Mouse (Mus musculus) forebrain, embryonic 13.5 days (tissue): Measurements from ENCODE around the gene Mt3. TPM values are rescaled to one million over a fixed set of nuclear protein-coding genes. Genes with fewer than 3 reads are reported as not detected.

Experiments used
- ATAC-seq: fragments of 200-750 bp; cut with Nextera tagmentation; 2 replicates; pipeline ENCODE4 v1.8.0; 2017
- H3K27ac ChIP-seq: fragments of 300-500 bp; sonication (generic); 2 replicates; pipeline ENCODE4 v1.5.1; 2015; ENCODE audit warnings: inconsistent platforms, mild to moderate bottlenecking, moderate library complexity
- H3K27me3 ChIP-seq: fragments of 300-500 bp; sonication (generic); 2 replicates; pipeline ENCODE4 v1.6.1; 2015; ENCODE audit warnings: mild to moderate bottlenecking, inconsistent platforms
- H3K36me3 ChIP-seq: fragments of 300-500 bp; sonication (generic); 2 replicates; pipeline ENCODE4 v1.6.1; 2015; ENCODE audit warnings: mild to moderate bottlenecking, inconsistent platforms; ENCODE audit not compliant: poor library complexity, severe bottlenecking
- H3K4me1 ChIP-seq: fragments of 300-500 bp; sonication (generic); 2 replicates; pipeline ENCODE4 v1.6.1; 2015; ENCODE audit warnings: inconsistent platforms
- H3K4me2 ChIP-seq: fragments of 300-500 bp; sonication (generic); 2 replicates; pipeline ENCODE4 v1.6.1; 2015; ENCODE audit warnings: inconsistent platforms, mild to moderate bottlenecking, moderate library complexity
- H3K4me3 ChIP-seq: fragments of 300-500 bp; sonication (generic); 2 replicates; pipeline ENCODE4 v1.5.1; 2015; ENCODE audit warnings: mild to moderate bottlenecking, inconsistent platforms
- H3K9ac ChIP-seq: fragments of 300-500 bp; sonication (generic); 2 replicates; pipeline ENCODE4 v1.6.1; 2015; ENCODE audit warnings: mild to moderate bottlenecking, inconsistent platforms
- H3K9me3 ChIP-seq: fragments of 300-500 bp; sonication (generic); replicated peaks from 2 replicates; pipeline ENCODE4 v1.6.1; 2016; ENCODE audit warnings: inconsistent platforms
- WGBS: fragments of 180-500 bp; shearing (Covaris S2); methylation state at CpG from one replicate; pipeline ENCODE4 v1.1.7; 2015; 5-methylcytosine and 5-hydroxymethylcytosine counted together
- polyA plus RNA-seq: library from polyadenylated mRNA; unstranded; fragments of >200 nt; fragmentation: Nextera tagmentation; extraction: Ambion mirVana; gene quantifications from 2 replicates; pipeline ENCODE4 v1.2.1, GENCODE M21; 2015

Mt3 gene
- polyA plus RNA-seq, 1 experiment from 2014 or later: 208 TPM

DNA sequence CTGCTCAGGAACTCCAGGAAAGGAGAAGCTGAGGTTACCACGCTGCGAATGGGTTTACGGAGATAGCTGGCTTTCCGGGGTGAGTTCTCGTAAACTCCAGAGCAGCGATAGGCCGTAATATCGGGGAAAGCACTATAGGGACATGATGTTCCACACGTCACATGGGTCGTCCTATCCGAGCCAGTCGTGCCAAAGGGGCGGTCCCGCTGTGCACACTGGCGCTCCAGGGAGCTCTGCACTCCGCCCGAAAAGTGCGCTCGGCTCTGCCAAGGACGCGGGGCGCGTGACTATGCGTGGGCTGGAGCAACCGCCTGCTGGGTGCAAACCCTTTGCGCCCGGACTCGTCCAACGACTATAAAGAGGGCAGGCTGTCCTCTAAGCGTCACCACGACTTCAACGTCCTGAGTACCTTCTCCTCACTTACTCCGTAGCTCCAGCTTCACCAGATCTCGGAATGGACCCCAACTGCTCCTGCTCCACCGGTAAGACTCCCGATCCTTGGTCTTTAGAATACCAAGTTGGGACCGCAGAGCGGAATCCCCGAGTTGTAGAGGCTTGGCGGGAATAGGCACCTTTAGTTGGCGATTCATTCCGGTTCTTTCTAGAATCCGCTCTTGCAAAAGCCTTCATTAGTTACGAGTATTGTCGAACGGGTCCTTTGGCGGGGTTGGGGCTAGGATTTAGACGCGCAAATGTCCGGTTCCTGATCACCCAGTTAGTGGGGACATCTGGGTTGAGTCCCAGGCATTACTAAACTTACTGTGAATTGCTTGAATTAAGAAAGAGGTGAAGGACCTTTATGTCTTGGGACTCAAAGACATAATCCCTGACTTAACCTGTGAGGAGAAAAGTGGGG, 26.7 kb downstream of the Mt3 start, which contains the start of gene Mt1:
TSS of gene Mt1 (plus strand) at position 226 of the 856 bp plus-strand sequence.
- peak; percentile 87 for ATAC-seq
- no peak within 1 kb of the TSS for H3K27ac ChIP-seq
- no peaks in the 10 kb centered on the region for H3K36me3 ChIP-seq
- H3K9me3 ChIP-seq: no peaks in the 10 kb centered on the region
- H3K4me2 ChIP-seq: peak within 1 kb of the TSS; percentile 76
- H3K27me3 ChIP-seq: peaks cover 86% of the 10 kb centered on the region
- H3K9ac ChIP-seq: peak within 1 kb of the TSS; percentile 62
- under 1% methylated on average over 50 of the region's 50 CpGs for WGBS
- H3K4me3 ChIP-seq: peak within 1 kb of the TSS; percentile 43
- H3K4me1 ChIP-seq: peaks cover 33% of the 10 kb centered on the region

- peak overlapping the region; percentile 76 for H3K4me2 ChIP-seq
- H3K9ac ChIP-seq: peak overlapping the region; percentile 62
- H3K27ac ChIP-seq: no peak overlapping the region
- peaks cover 86% of the 10 kb centered on the region for H3K27me3 ChIP-seq
- no peaks in the 10 kb centered on the region for H3K36me3 ChIP-seq
- H3K4me1 ChIP-seq: peaks cover 28% of the 10 kb centered on the region
- peak overlapping the region; percentile 43 for H3K4me3 ChIP-seq
- H3K9me3 ChIP-seq: no peaks in the 10 kb centered on the region
- 3% methylated on average over 25 of the region's 25 CpGs for WGBS
- ATAC-seq: no peak
Measured at GRCm38 (mm10) chr8:94179713-94180560, 27.5 kb downstream of the Mt3 start.

- peak overlapping the region; percentile 76; the same call in 1 of the 2 replicates for H3K4me2 ChIP-seq
- WGBS: 87% methylated on average over 1 of the region's 1 CpGs
- no peaks in the 10 kb centered on the region for H3K36me3 ChIP-seq
- no peak overlapping the region for H3K9ac ChIP-seq
- no peak for ATAC-seq
- H3K27me3 ChIP-seq: peaks cover 85% of the 10 kb centered on the region
- peaks cover 27% of the 10 kb centered on the region for H3K4me1 ChIP-seq
- H3K4me3 ChIP-seq: no peak overlapping the region; the same call in 1 of the 2 replicates
- no peak overlapping the region for H3K27ac ChIP-seq
- no peaks in the 10 kb centered on the region for H3K9me3 ChIP-seq
Measured at GRCm38 (mm10) chr8:94180561-94180908, 28.1 kb downstream of the Mt3 start.

DNA sequence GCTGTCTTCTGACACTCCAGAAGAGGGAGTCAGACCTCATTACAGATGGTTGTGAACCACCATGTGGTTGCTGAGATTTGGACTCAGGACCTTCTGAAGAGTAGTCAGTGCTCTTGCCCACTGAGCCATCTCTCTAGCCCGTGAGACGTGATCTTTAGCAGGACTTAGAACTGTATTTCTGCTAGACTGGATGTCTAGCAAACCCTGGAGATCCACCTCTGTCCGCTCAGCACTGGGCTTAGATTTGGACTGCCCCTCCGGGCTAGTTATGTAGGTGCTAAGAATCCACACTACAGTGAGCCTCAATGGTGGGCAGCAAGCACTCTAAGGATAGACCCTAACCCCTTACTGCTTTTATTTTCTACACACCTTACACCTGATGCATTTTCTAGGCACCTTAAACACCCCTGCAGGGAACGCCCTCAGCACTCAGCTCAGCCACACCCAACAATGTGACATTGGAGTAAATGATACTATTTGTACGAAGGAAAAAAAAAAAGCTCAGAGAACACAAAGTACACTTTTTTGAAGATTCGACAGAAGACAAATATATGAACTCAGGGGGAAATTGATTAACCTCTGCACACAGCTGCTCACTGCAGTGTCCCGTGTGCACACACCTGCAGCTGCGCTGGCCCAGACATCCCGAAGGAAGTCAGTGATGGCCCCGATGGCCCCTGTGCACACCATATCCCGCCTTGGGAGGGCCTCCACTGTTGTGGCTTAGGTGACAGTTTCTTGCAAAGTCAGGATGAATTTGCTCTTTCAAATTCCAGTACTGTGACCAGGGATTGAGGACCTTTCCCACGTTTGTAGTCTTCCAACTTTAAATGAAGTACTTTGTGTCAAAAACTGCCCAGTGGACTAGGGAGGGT, 29.9 kb downstream of the Mt3 start:
- 69% methylated on average over 13 of the region's 13 CpGs for WGBS
- Histone ChIP-seq H3K36me3 (no peaks in the 10 kb centered on the region), H3K9ac (no peak overlapping the region), H3K27me3 (peaks cover 92% of the 10 kb centered on the region), H3K4me1 (peaks cover 37% of the 10 kb centered on the region), H3K9me3 (no peaks in the 10 kb centered on the region), H3K4me2 (peak overlapping the region; percentile 52), H3K27ac (no peak overlapping the region), H3K4me3 (peak overlapping the region; percentile 2)
- no peak for ATAC-seq

GRCm38 (mm10) chr8:94183117-94183516, 30.7 kb downstream of the Mt3 start:
- ATAC-seq: peak; percentile 76
- Histone ChIP-seq H3K27ac (no peak overlapping the region), H3K27me3 (peaks cover 91% of the 10 kb centered on the region), H3K9ac (no peak overlapping the region), H3K36me3 (no peaks in the 10 kb centered on the region), H3K9me3 (no peaks in the 10 kb centered on the region), H3K4me3 (peak overlapping the region; percentile 2), H3K4me1 (peaks cover 42% of the 10 kb centered on the region), H3K4me2 (peak overlapping the region; percentile 52)
- under 1% methylated on average over 16 of the region's 16 CpGs for WGBS

GRCm38 (mm10) chr8:94184357-94184843, 32.0 kb downstream of the Mt3 start:
- no peaks in the 10 kb centered on the region for H3K36me3 ChIP-seq
- peaks cover 78% of the 10 kb centered on the region for H3K27me3 ChIP-seq
- 26% methylated on average over 12 of the region's 12 CpGs for WGBS
- no peaks in the 10 kb centered on the region for H3K9me3 ChIP-seq
- H3K4me1 ChIP-seq: peaks cover 36% of the 10 kb centered on the region
- no peak overlapping the region for H3K27ac ChIP-seq
- no peak overlapping the region for H3K9ac ChIP-seq
- ATAC-seq: no peak
- no peak overlapping the region for H3K4me3 ChIP-seq
- H3K4me2 ChIP-seq: no peak overlapping the region

DNA sequence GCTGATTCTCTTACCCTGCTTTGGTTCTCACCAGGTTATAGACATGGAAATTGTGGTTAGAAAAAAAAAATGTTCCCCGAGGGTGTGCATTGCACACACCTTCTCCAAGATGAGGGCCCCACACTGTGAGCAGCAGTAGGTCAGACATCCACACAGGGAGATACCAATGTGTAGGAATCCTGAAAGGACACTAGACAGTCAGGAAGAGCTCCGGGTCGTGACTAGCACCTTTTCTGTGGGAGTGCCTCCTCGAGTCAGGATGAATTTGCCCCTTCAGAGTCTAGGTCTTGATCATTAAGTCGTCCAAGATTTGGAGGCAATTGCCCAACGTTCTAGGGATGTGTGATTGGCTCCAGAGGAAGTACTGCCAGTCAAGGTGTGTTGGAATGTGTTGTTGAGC, 33.4 kb downstream of the Mt3 start:
- no peak for ATAC-seq
- no peak overlapping the region for H3K9ac ChIP-seq
- H3K36me3 ChIP-seq: no peaks in the 10 kb centered on the region
- H3K4me1 ChIP-seq: peaks cover 29% of the 10 kb centered on the region
- 64% methylated on average over 6 of the region's 6 CpGs for WGBS
- H3K27me3 ChIP-seq: peaks cover 64% of the 10 kb centered on the region
- H3K4me3 ChIP-seq: no peak overlapping the region
- H3K27ac ChIP-seq: no peak overlapping the region
- H3K4me2 ChIP-seq: no peak overlapping the region
- no peaks in the 10 kb centered on the region for H3K9me3 ChIP-seq

GRCm38 (mm10) chr8:94186542-94186941, 34.1 kb downstream of the Mt3 start:
- Histone ChIP-seq H3K4me3 (no peak overlapping the region), H3K27me3 (peaks cover 60% of the 10 kb centered on the region)
- 3% methylated on average over 17 of the region's 17 CpGs for WGBS

GRCm38 (mm10) chr8:94187290-94188002, 35.0 kb downstream of the Mt3 start:
- peaks cover 35% of the 10 kb centered on the region for H3K4me1 ChIP-seq
- no peaks in the 10 kb centered on the region for H3K36me3 ChIP-seq
- ATAC-seq: no peak
- H3K27me3 ChIP-seq: peaks cover 51% of the 10 kb centered on the region
- H3K9ac ChIP-seq: peak overlapping the region; percentile 21; the same call in 1 of the 2 replicates
- WGBS: 33% methylated on average over 21 of the region's 21 CpGs
- no peak overlapping the region for H3K27ac ChIP-seq
- H3K4me3 ChIP-seq: no peak overlapping the region
- H3K4me2 ChIP-seq: peak overlapping the region; percentile 1; the same call in 1 of the 2 replicates
- no peaks in the 10 kb centered on the region for H3K9me3 ChIP-seq

More at GRCm38 (mm10) chr8:94186542-94186941, 34.1 kb downstream of the Mt3 start:
- no peaks in the 10 kb centered on the region for H3K36me3 ChIP-seq
- peaks cover 34% of the 10 kb centered on the region for H3K4me1 ChIP-seq
- peak; percentile 39; the same call in 1 of the 2 replicates for ATAC-seq
- H3K9me3 ChIP-seq: no peaks in the 10 kb centered on the region
- H3K4me2 ChIP-seq: peak overlapping the region; percentile 41
- no peak overlapping the region for H3K27ac ChIP-seq
- H3K9ac ChIP-seq: peak overlapping the region; percentile 21; the same call in 1 of the 2 replicates

GRCm38 (mm10) chr8:94189275-94190031, 37.0 kb downstream of the Mt3 start:
- H3K36me3 ChIP-seq: no peaks in the 10 kb centered on the region
- no peak overlapping the region for H3K4me2 ChIP-seq
- no peaks in the 10 kb centered on the region for H3K9me3 ChIP-seq
- H3K27ac ChIP-seq: no peak overlapping the region
- ATAC-seq: no peak
- no peak overlapping the region for H3K4me3 ChIP-seq
- peaks cover 35% of the 10 kb centered on the region for H3K4me1 ChIP-seq
- WGBS: 65% methylated on average over 13 of the region's 13 CpGs
- peaks cover 31% of the 10 kb centered on the region for H3K27me3 ChIP-seq
- H3K9ac ChIP-seq: no peak overlapping the region
